Mouse (Mus musculus) midbrain, embryonic 15.5 days (tissue): Measurements from ENCODE around the gene Gm11146. TPM values are rescaled to one million over a fixed set of nuclear protein-coding genes. Genes with fewer than 3 reads are reported as not detected.

Experiments used
- microRNA counts: library from miRNA; unstranded; fragments of <30 nt; microRNA quantifications from one replicate; lab custom pipeline; 2016
- microRNA-seq: library from miRNA; unstranded; fragments of <30 nt; microRNA quantifications from one replicate; pipeline ENCODE4, GENCODE M21; 2016
- polyA plus RNA-seq: library from polyadenylated mRNA; unstranded; fragments of >200 nt; fragmentation: Nextera tagmentation; extraction: Ambion mirVana; gene quantifications from 2 replicates; pipeline ENCODE4 v1.2.1, GENCODE M21; 2015

Gm11146 gene
- polyA plus RNA-seq, 1 experiment from 2014 or later, result not detected

MicroRNA genes within 50 kb of the gene (microRNA counts, 519-probe panel; counts per million panel counts)
- microRNA mmu-miR-125b-5p (lab: Ali Mortazavi, UCI), result 6,303 counts per million, percentile 100 among the panel's probes with 10 or more counts
- microRNA mmu-miR-99a (lab: Ali Mortazavi, UCI), result 4,763 counts per million, percentile 97 among the panel's probes with 10 or more counts

Small RNA genes within 50 kb of the gene (microRNA-seq; reads per million reads assigned to microRNA genes)
- gene Mir125b-2, result 2,433 reads per million, percentile 85 among the genes with 10 or more reads in this experiment
- 223,252 reads per million, percentile 100 among the genes with 10 or more reads in this experiment for gene Mir99a
- gene Mirlet7c-1, result 412 reads per million, percentile 69 among the genes with 10 or more reads in this experiment
